Mouse (Mus musculus): ENCODE results near the gene Zfp704.

The Zfp704 gene

DNA sequence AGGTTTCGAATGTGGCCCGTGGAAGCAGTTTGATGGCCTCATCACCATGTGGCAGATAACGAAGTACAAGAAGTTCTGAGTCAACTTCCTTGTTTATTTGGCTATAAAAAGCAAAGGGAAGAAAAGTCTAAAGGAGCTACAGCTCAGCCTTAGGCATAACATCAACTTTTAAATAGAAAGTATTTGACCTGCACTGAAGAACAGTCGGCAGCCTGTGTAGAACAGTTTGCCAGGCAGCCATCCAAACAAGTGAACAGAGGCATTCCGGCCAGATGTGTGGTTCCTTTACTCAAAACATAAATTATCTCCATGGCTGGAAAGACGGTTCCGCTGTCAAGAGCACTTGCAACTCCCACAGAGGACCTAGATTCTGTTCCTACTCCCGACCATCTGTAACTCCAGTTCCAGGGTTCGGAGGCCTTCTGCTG is 202.8 kb downstream of the Zfp704 start:
- no peak for DNase-seq

GRCm38 (mm10) chr3:9405341-9405740 is 204.5 kb downstream of the Zfp704 start:
- DNase-seq: no peak

DNA sequence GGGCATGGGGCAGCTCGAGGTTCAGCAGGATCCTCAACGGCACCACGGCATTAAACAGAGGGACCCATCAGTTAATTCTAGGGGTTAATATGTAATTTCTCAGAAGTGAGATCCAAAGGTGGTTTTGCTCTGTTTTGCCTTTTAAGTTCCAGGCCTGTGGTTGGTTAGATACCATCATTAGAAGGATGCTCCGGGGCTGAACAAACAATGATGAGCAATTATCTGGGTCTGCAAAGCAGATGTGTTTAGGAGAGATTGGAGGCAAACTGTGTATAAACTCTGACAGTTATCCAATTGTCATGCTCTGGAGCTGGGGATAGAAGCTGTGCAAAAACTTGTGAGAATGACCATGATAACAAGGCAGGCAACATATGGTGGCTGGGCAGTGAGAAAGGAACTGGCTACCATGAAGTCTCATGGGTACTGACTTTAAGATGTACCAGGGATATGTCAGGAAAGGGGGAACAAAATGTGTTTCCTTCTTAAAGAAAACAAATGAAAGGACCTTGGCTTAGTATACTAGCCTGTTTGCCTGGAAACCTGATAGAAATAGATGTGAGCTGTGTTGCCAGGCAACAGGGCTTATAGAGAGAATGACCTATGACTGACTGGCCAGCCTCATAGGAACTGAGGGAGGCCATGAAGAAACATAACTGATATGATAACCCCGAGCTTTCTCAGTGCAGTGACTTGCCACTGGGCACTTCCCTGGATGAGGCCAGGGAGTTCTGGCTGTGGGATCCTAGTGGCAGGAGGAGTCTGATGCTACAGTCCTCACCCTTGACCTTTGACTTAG is 206.4 kb downstream of the Zfp704 start:
- no peak for DNase-seq

GRCm38 (mm10) chr3:9402836-9403235 is 207.0 kb downstream of the Zfp704 start:
- DNase-seq: no peak

- DNase-seq: no peak
Observed at GRCm38 (mm10) chr3:9402345-9402744, 207.5 kb downstream of the Zfp704 start.

GRCm38 (mm10) chr3:9401685-9402084 is 208.2 kb downstream of the Zfp704 start:
- DNase-seq: no peak

GRCm38 (mm10) chr3:9400886-9401221 is 209.0 kb downstream of the Zfp704 start:
- no peak for DNase-seq

GRCm38 (mm10) chr3:9400201-9400885 is 209.5 kb downstream of the Zfp704 start:
- DNase-seq: peak; percentile 37 to 45

- DNase-seq: peak in 1 of 2 experiments; percentile 12
Observed at GRCm38 (mm10) chr3:9398271-9398670, 211.6 kb downstream of the Zfp704 start.

All from B cell, adult 2 months (primary cell).